Mouse (Mus musculus): ENCODE measurements around the gene Ippk. TPM values are rescaled to one million over a fixed set of nuclear protein-coding genes. Genes with fewer than 3 reads are reported as not detected.

The Ippk gene
- polyA plus RNA-seq, 1 experiment, result 7.1 TPM

GRCm38 (mm10) chr13:49469002-49469401 lies 48.0 kb downstream of the Ippk start:
- 0 out of 2 replicates have a peak, but pooled peaks have one; percentile 25 for TF ChIP-seq CTCF (conservative IDR thresholded peaks at IDR 0.05; ENCODE audit: insufficient read depth, insufficient read length, low read depth, low read length)
- TF ChIP-seq POLR2A (IDR thresholded peaks at IDR 0.05; ENCODE audit: low read depth, low read length), result no peak
- H3K27ac ChIP-seq (ENCODE audit: insufficient read depth, low read depth, low read length), result no peak overlapping the region
- 89% methylated on average over 5 of the region's 5 CpGs for WGBS
- DNase-seq, result no peak
- H3K4me1 ChIP-seq (ENCODE audit: control insufficient read depth, insufficient read depth, low read length), result no peaks in the 10 kb centered on the region
- H3K4me3 ChIP-seq (ENCODE audit: insufficient read depth, low read depth, low read length), result no peak overlapping the region
- H3K27me3 ChIP-seq (replicated peaks; ENCODE audit: control insufficient read depth, insufficient read depth, low read length), result no peaks in the 10 kb centered on the region
- H3K36me3 ChIP-seq (ENCODE audit: control insufficient read depth, insufficient read depth, low read length), result no peaks in the 10 kb centered on the region

GRCm38 (mm10) chr13:49470319-49470718 lies 49.3 kb downstream of the Ippk start:
- no peak for DNase-seq
- no peaks in the 10 kb centered on the region for H3K27me3 ChIP-seq (replicated peaks; ENCODE audit: control insufficient read depth, insufficient read depth, low read length)
- no peaks in the 10 kb centered on the region for H3K36me3 ChIP-seq (ENCODE audit: control insufficient read depth, insufficient read depth, low read length)
- H3K27ac ChIP-seq (ENCODE audit: insufficient read depth, low read depth, low read length), result no peak overlapping the region
- WGBS, result 90% methylated on average over 4 of the region's 4 CpGs
- no peak for TF ChIP-seq CTCF (conservative IDR thresholded peaks at IDR 0.05; ENCODE audit: insufficient read depth, insufficient read length, low read depth, low read length)
- TF ChIP-seq POLR2A (IDR thresholded peaks at IDR 0.05; ENCODE audit: low read depth, low read length), result no peak
- no peak overlapping the region for H3K4me3 ChIP-seq (ENCODE audit: insufficient read depth, low read depth, low read length)
- no peaks in the 10 kb centered on the region for H3K4me1 ChIP-seq (ENCODE audit: control insufficient read depth, insufficient read depth, low read length)

GRCm38 (mm10) chr13:49470806-49471205 lies 49.8 kb downstream of the Ippk start:
- WGBS, result 67% methylated on average over 4 of the region's 4 CpGs
- H3K36me3 ChIP-seq (ENCODE audit: control insufficient read depth, insufficient read depth, low read length), result no peaks in the 10 kb centered on the region
- no peak for DNase-seq
- H3K27ac ChIP-seq (ENCODE audit: insufficient read depth, low read depth, low read length), result no peak overlapping the region
- no peaks in the 10 kb centered on the region for H3K4me1 ChIP-seq (ENCODE audit: control insufficient read depth, insufficient read depth, low read length)
- no peak for TF ChIP-seq POLR2A (IDR thresholded peaks at IDR 0.05; ENCODE audit: low read depth, low read length)
- H3K27me3 ChIP-seq (replicated peaks; ENCODE audit: control insufficient read depth, insufficient read depth, low read length), result no peaks in the 10 kb centered on the region
- H3K4me3 ChIP-seq (ENCODE audit: insufficient read depth, low read depth, low read length), result no peak overlapping the region

GRCm38 (mm10) chr13:49471981-49472675 lies 51.1 kb downstream of the Ippk start:
- no peak for DNase-seq
- no peaks in the 10 kb centered on the region for H3K36me3 ChIP-seq (ENCODE audit: control insufficient read depth, insufficient read depth, low read length)
- H3K4me3 ChIP-seq (ENCODE audit: insufficient read depth, low read depth, low read length), result no peak overlapping the region
- H3K27ac ChIP-seq (ENCODE audit: insufficient read depth, low read depth, low read length), result no peak overlapping the region
- no peaks in the 10 kb centered on the region for H3K4me1 ChIP-seq (ENCODE audit: control insufficient read depth, insufficient read depth, low read length)
- TF ChIP-seq CTCF (conservative IDR thresholded peaks at IDR 0.05; ENCODE audit: insufficient read depth, insufficient read length, low read depth, low read length) (no peak), POLR2A (IDR thresholded peaks at IDR 0.05; ENCODE audit: low read depth, low read length) (no peak)
- H3K27me3 ChIP-seq (replicated peaks; ENCODE audit: control insufficient read depth, insufficient read depth, low read length), result no peaks in the 10 kb centered on the region
- 60% methylated on average over 4 of the region's 4 CpGs for WGBS

GRCm38 (mm10) chr13:49472676-49473005 lies 51.6 kb downstream of the Ippk start:
- 95% methylated on average over 6 of the region's 6 CpGs for WGBS
- no peaks in the 10 kb centered on the region for H3K36me3 ChIP-seq (ENCODE audit: control insufficient read depth, insufficient read depth, low read length)
- DNase-seq, result no peak
- no peaks in the 10 kb centered on the region for H3K27me3 ChIP-seq (replicated peaks; ENCODE audit: control insufficient read depth, insufficient read depth, low read length)
- no peak for TF ChIP-seq POLR2A (IDR thresholded peaks at IDR 0.05; ENCODE audit: low read depth, low read length)
- H3K4me1 ChIP-seq (ENCODE audit: control insufficient read depth, insufficient read depth, low read length), result no peaks in the 10 kb centered on the region
- no peak overlapping the region for H3K4me3 ChIP-seq (ENCODE audit: insufficient read depth, low read depth, low read length)
- H3K27ac ChIP-seq (ENCODE audit: insufficient read depth, low read depth, low read length), result no peak overlapping the region

GRCm38 (mm10) chr13:49477887-49478286 lies 56.8 kb downstream of the Ippk start:
- no peak overlapping the region for H3K27ac ChIP-seq (ENCODE audit: insufficient read depth, low read depth, low read length)

GRCm38 (mm10) chr13:49478851-49479374 lies 57.9 kb downstream of the Ippk start:
- Histone ChIP-seq H3K27ac (ENCODE audit: insufficient read depth, low read depth, low read length) (no peak overlapping the region), H3K36me3 (ENCODE audit: control insufficient read depth, insufficient read depth, low read length) (no peaks in the 10 kb centered on the region), H3K27me3 (replicated peaks; ENCODE audit: control insufficient read depth, insufficient read depth, low read length) (no peaks in the 10 kb centered on the region), H3K4me1 (ENCODE audit: control insufficient read depth, insufficient read depth, low read length) (peaks cover 2% of the 10 kb centered on the region; the same call in 1 of the 2 replicates), H3K4me3 (ENCODE audit: insufficient read depth, low read depth, low read length) (no peak overlapping the region)
- TF ChIP-seq CTCF (conservative IDR thresholded peaks at IDR 0.05; ENCODE audit: insufficient read depth, insufficient read length, low read depth, low read length), result no peak
- TF ChIP-seq POLR2A (IDR thresholded peaks at IDR 0.05; ENCODE audit: low read depth, low read length), result no peak
- DNase-seq, result no peak
- whole genome bisulfite sequencing, result 85% methylated on average over 6 of the region's 6 CpGs

More at GRCm38 (mm10) chr13:49477887-49478286, 56.8 kb downstream of the Ippk start:
- H3K36me3 ChIP-seq (ENCODE audit: control insufficient read depth, insufficient read depth, low read length), result no peaks in the 10 kb centered on the region
- H3K4me3 ChIP-seq (ENCODE audit: insufficient read depth, low read depth, low read length), result no peak overlapping the region
- TF ChIP-seq POLR2A (IDR thresholded peaks at IDR 0.05; ENCODE audit: low read depth, low read length), result no peak
- no peak for TF ChIP-seq CTCF (conservative IDR thresholded peaks at IDR 0.05; ENCODE audit: insufficient read depth, insufficient read length, low read depth, low read length)
- 85% methylated on average over 3 of the region's 3 CpGs for WGBS
- H3K4me1 ChIP-seq (ENCODE audit: control insufficient read depth, insufficient read depth, low read length), result peaks cover 2% of the 10 kb centered on the region; the same call in 1 of the 2 replicates
- H3K27me3 ChIP-seq (replicated peaks; ENCODE audit: control insufficient read depth, insufficient read depth, low read length), result no peaks in the 10 kb centered on the region
- DNase-seq, result no peak

Data from kidney, adult 2 months (tissue).